Mouse (Mus musculus) urinary bladder, postnatal 36 days (tissue): ENCODE results near the gene Jam3.

Experiments used
- DNase-seq, 2 experiments: peaks; one replicate each; pipeline ENCODE4 v3.0.0; 2022; ENCODE audit warnings: low spot score in 2 of 2, mixed read lengths in 1 of 2

The Jam3 gene

GRCm38 (mm10) chr9:27154763-27155530 is at the start of gene Jam3:
TSS of gene Jam3 (minus strand) at chr9:27155421.
- peak; percentile 64 to 81 for DNase-seq

- DNase-seq: no peak
These were observed 49.0 kb upstream of the Jam3 start for GRCm38 (mm10) chr9:27204201-27204600.

- DNase-seq: no peak
These were observed 47.9 kb upstream of the Jam3 start for GRCm38 (mm10) chr9:27203134-27203533.

GRCm38 (mm10) chr9:27201472-27202219 is 46.4 kb upstream of the Jam3 start:
- no peak for DNase-seq

- DNase-seq: no peak
These were observed 38.4 kb upstream of the Jam3 start for GRCm38 (mm10) chr9:27193592-27194080.

GRCm38 (mm10) chr9:27192761-27193591 is 37.8 kb upstream of the Jam3 start:
- no peak for DNase-seq

GRCm38 (mm10) chr9:27192001-27192760 is 37.0 kb upstream of the Jam3 start:
- DNase-seq: peak; percentile 67 to 86

- DNase-seq: peak; percentile 23 to 60
These were observed 36.3 kb upstream of the Jam3 start for GRCm38 (mm10) chr9:27191501-27191981.

GRCm38 (mm10) chr9:27190461-27190860 is 35.2 kb upstream of the Jam3 start:
- no peak for DNase-seq

- DNase-seq: no peak
These were observed 34.1 kb upstream of the Jam3 start for GRCm38 (mm10) chr9:27189306-27189705.

- DNase-seq: no peak
These were observed 33.5 kb upstream of the Jam3 start for GRCm38 (mm10) chr9:27188677-27189241.

GRCm38 (mm10) chr9:27185820-27186219 is 30.6 kb upstream of the Jam3 start:
- no peak for DNase-seq

GRCm38 (mm10) chr9:27182087-27182486 is 26.9 kb upstream of the Jam3 start:
- DNase-seq: no peak

- no peak for DNase-seq
These were observed 25.3 kb upstream of the Jam3 start for GRCm38 (mm10) chr9:27180492-27180891.

- no peak for DNase-seq
These were observed 23.7 kb upstream of the Jam3 start for GRCm38 (mm10) chr9:27178935-27179334.

- DNase-seq: peak; percentile 12 to 44
These were observed 20.9 kb upstream of the Jam3 start for GRCm38 (mm10) chr9:27176154-27176553.

- no peak for DNase-seq
These were observed 20.5 kb upstream of the Jam3 start for GRCm38 (mm10) chr9:27175682-27176081.

- DNase-seq: no peak
These were observed 20.0 kb upstream of the Jam3 start for GRCm38 (mm10) chr9:27175241-27175640.

- no peak for DNase-seq
These were observed 18.9 kb upstream of the Jam3 start for GRCm38 (mm10) chr9:27174079-27174478.

- DNase-seq: no peak
These were observed 18.4 kb upstream of the Jam3 start for GRCm38 (mm10) chr9:27173646-27174045.

GRCm38 (mm10) chr9:27172839-27173238 is 17.6 kb upstream of the Jam3 start:
- DNase-seq: no peak
